Mouse (Mus musculus): ENCODE measurements at regions not wholly inside any gene's neighbourhood (a gene's known extent, or its start where the extent isn't known, plus 50 kb on each side); places are given as distances from the start of the nearest gene placed in this dataset.
A peak's percentile ranks its signal among the peaks of the same experiment; 100 is the strongest.

- Histone ChIP-seq H3K36me3 (ENCODE audit: insufficient read depth) (no peaks in the 10 kb centered on the region), H3K9ac (no peak overlapping the region), H3K4me3 (ENCODE audit: low read depth, low read length) (no peak overlapping the region), H3K4me1 (ENCODE audit: insufficient read depth) (0 out of 2 replicates have a peak, but pooled peaks cover 5% of the 10 kb centered on the region), H3K9me3 (ENCODE audit: low read depth, low read length) (no peaks in the 10 kb centered on the region), H3K27ac (ENCODE audit: low read depth) (peak overlapping the region; percentile 43; the same call in 1 of the 2 replicates), H3K4me2 (no peak overlapping the region), H3K27me3 (ENCODE audit: insufficient read depth, low read length) (no peaks in the 10 kb centered on the region)
- DNase-seq, result no peak
- no peak for TF ChIP-seq CTCF (IDR thresholded peaks at IDR 0.05; ENCODE audit: low read depth)
- ATAC-seq (ENCODE audit: insufficient read depth), result 0 out of 2 replicates have a peak, but pooled peaks have one; percentile 60
- 73% methylated on average over 3 of the region's 3 CpGs for WGBS
Measured at GRCm38 (mm10) chr11:19849844-19850420, 74.2 kb upstream of the Spred2 start.

GRCm38 (mm10) chr11:19851022-19851615, 73.1 kb upstream of the Spred2 start:
- ATAC-seq (ENCODE audit: insufficient read depth) (no peak), DNase-seq (no peak)
- Histone ChIP-seq H3K4me1 (ENCODE audit: insufficient read depth) (0 out of 2 replicates have a peak, but pooled peaks cover 5% of the 10 kb centered on the region), H3K9me3 (ENCODE audit: low read depth, low read length) (no peaks in the 10 kb centered on the region), H3K9ac (no peak overlapping the region), H3K27ac (ENCODE audit: low read depth) (no peak overlapping the region), H3K27me3 (ENCODE audit: insufficient read depth, low read length) (no peaks in the 10 kb centered on the region), H3K36me3 (ENCODE audit: insufficient read depth) (no peaks in the 10 kb centered on the region), H3K4me3 (ENCODE audit: low read depth, low read length) (no peak overlapping the region), H3K4me2 (no peak overlapping the region)
- 32% methylated on average over 6 of the region's 6 CpGs for WGBS
- TF ChIP-seq CTCF (IDR thresholded peaks at IDR 0.05; ENCODE audit: low read depth), result no peak

- H3K27ac ChIP-seq (ENCODE audit: low read depth), result no peak overlapping the region
- DNase-seq (no peak), ATAC-seq (ENCODE audit: insufficient read depth) (no peak)
- H3K9me3 ChIP-seq (ENCODE audit: low read depth, low read length), result no peaks in the 10 kb centered on the region
- TF ChIP-seq CTCF (IDR thresholded peaks at IDR 0.05; ENCODE audit: low read depth), result no peak
- no peaks in the 10 kb centered on the region for H3K36me3 ChIP-seq (ENCODE audit: insufficient read depth)
- H3K9ac ChIP-seq, result no peak overlapping the region
- 82% methylated on average over 4 of the region's 4 CpGs for WGBS
- no peak overlapping the region for H3K4me3 ChIP-seq (ENCODE audit: low read depth, low read length)
- no peaks in the 10 kb centered on the region for H3K4me1 ChIP-seq (ENCODE audit: insufficient read depth)
- H3K27me3 ChIP-seq (ENCODE audit: insufficient read depth, low read length), result no peaks in the 10 kb centered on the region
- H3K4me2 ChIP-seq, result no peak overlapping the region
Measured at GRCm38 (mm10) chr11:19861596-19861995, 62.6 kb upstream of the Spred2 start.

- no peak overlapping the region for H3K4me2 ChIP-seq
- no peaks in the 10 kb centered on the region for H3K9me3 ChIP-seq (ENCODE audit: low read depth, low read length)
- 77% methylated on average over 3 of the region's 3 CpGs for WGBS
- ATAC-seq (ENCODE audit: insufficient read depth) (no peak), DNase-seq (no peak)
- H3K36me3 ChIP-seq (ENCODE audit: insufficient read depth), result no peaks in the 10 kb centered on the region
- no peaks in the 10 kb centered on the region for H3K27me3 ChIP-seq (ENCODE audit: insufficient read depth, low read length)
- no peak overlapping the region for H3K4me3 ChIP-seq (ENCODE audit: low read depth, low read length)
- H3K4me1 ChIP-seq (ENCODE audit: insufficient read depth), result no peaks in the 10 kb centered on the region
- H3K9ac ChIP-seq, result no peak overlapping the region
- no peak for TF ChIP-seq CTCF (IDR thresholded peaks at IDR 0.05; ENCODE audit: low read depth)
- no peak overlapping the region for H3K27ac ChIP-seq (ENCODE audit: low read depth)
Measured at GRCm38 (mm10) chr11:19863327-19863726, 60.8 kb upstream of the Spred2 start.

- Histone ChIP-seq H3K27me3 (ENCODE audit: insufficient read depth, low read length) (no peaks in the 10 kb centered on the region), H3K27ac (ENCODE audit: low read depth) (no peak overlapping the region), H3K4me2 (no peak overlapping the region), H3K9ac (no peak overlapping the region), H3K4me3 (ENCODE audit: low read depth, low read length) (no peak overlapping the region), H3K36me3 (ENCODE audit: insufficient read depth) (no peaks in the 10 kb centered on the region), H3K9me3 (ENCODE audit: low read depth, low read length) (no peaks in the 10 kb centered on the region), H3K4me1 (ENCODE audit: insufficient read depth) (no peaks in the 10 kb centered on the region)
- no peak for TF ChIP-seq CTCF (IDR thresholded peaks at IDR 0.05; ENCODE audit: low read depth)
- ATAC-seq (ENCODE audit: insufficient read depth), result no peak
- no peak for DNase-seq
- WGBS, result 29% methylated on average over 2 of the region's 2 CpGs
Measured at GRCm38 (mm10) chr11:19866262-19866661, 57.9 kb upstream of the Spred2 start.

GRCm38 (mm10) chr11:19869671-19870070, 54.5 kb upstream of the Spred2 start:
- DNase-seq (no peak), ATAC-seq (ENCODE audit: insufficient read depth) (no peak)
- no peak overlapping the region for H3K27ac ChIP-seq (ENCODE audit: low read depth)
- 87% methylated on average over 3 of the region's 3 CpGs for WGBS
- H3K36me3 ChIP-seq (ENCODE audit: insufficient read depth), result no peaks in the 10 kb centered on the region
- no peaks in the 10 kb centered on the region for H3K27me3 ChIP-seq (ENCODE audit: insufficient read depth, low read length)
- no peaks in the 10 kb centered on the region for H3K9me3 ChIP-seq (ENCODE audit: low read depth, low read length)
- no peak for TF ChIP-seq CTCF (IDR thresholded peaks at IDR 0.05; ENCODE audit: low read depth)
- no peak overlapping the region for H3K4me2 ChIP-seq
- no peak overlapping the region for H3K9ac ChIP-seq
- no peak overlapping the region for H3K4me3 ChIP-seq (ENCODE audit: low read depth, low read length)
- H3K4me1 ChIP-seq (ENCODE audit: insufficient read depth), result no peaks in the 10 kb centered on the region

- ATAC-seq (ENCODE audit: insufficient read depth) (no peak), DNase-seq (no peak)
- TF ChIP-seq CTCF (IDR thresholded peaks at IDR 0.05; ENCODE audit: low read depth), result no peak
- Histone ChIP-seq H3K4me1 (ENCODE audit: insufficient read depth) (no peaks in the 10 kb centered on the region), H3K9ac (no peak overlapping the region), H3K4me3 (ENCODE audit: low read depth, low read length) (no peak overlapping the region), H3K27me3 (ENCODE audit: insufficient read depth, low read length) (no peaks in the 10 kb centered on the region), H3K27ac (ENCODE audit: low read depth) (no peak overlapping the region), H3K4me2 (no peak overlapping the region), H3K9me3 (ENCODE audit: low read depth, low read length) (no peaks in the 10 kb centered on the region), H3K36me3 (ENCODE audit: insufficient read depth) (no peaks in the 10 kb centered on the region)
- 67% methylated on average over 7 of the region's 7 CpGs for WGBS
Measured at GRCm38 (mm10) chr11:19870136-19870535, 54.0 kb upstream of the Spred2 start.
